Mouse (Mus musculus) kidney, postnatal 14 days (tissue): Measurements from ENCODE around the gene Abi2.
"Not testable (repeated sequence)": the region's sequence is repeated elsewhere in the genome, so short reads cannot be mapped to it uniquely, and the experiment has no call there.

ENCODE experiments used
- DNase-seq: peaks from one replicate; pipeline ENCODE4 v3.0.0; 2022; ENCODE audit warnings: mixed read lengths

Gene Abi2

GRCm38 (mm10) chr1:60409168-60409828, at the start of gene Abi2:
Abi2 (plus strand) TSS chr1:60409619.
- peak; percentile 96 for DNase-seq

DNA sequence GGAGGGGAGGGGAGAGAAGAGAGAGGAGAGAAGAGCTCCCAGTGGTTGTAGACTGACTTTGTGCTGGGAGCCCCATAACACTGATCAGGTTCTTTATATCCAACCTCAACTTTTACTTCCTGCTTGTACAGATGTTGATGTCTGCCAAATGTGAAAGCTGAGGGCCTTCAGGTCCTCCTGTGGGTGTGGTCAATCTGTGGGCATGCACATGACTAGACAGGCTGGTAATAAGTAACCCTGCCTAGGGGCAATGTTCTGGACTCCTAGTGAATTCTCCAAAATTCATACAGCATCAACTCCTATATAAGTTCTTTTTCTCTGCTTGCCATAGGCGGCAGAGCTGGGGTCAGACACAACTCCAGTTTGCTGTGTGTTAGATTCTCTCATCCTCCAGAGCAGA, 47.8 kb upstream of the Abi2 start:
- peak; percentile 14 for DNase-seq

DNA sequence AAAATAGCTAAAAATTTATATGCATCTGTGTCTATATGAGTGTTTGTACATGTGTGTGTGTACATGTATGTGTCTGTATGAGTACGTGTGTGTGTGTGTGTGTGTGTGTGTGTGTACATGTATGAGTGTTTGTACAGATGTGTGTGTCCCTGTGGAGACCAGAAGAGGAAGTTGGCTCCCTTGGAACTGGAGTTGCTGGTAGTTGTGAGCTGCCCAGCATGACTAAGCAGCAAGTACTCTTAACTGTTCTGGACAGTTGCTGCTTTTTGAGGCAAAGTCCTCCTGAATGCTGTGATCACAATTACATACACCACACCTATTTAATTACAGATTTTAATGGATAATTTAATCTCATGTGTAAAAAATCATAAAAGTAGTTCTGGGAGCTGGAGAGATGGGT, 32.9 kb upstream of the Abi2 start:
- no peak for DNase-seq

DNA sequence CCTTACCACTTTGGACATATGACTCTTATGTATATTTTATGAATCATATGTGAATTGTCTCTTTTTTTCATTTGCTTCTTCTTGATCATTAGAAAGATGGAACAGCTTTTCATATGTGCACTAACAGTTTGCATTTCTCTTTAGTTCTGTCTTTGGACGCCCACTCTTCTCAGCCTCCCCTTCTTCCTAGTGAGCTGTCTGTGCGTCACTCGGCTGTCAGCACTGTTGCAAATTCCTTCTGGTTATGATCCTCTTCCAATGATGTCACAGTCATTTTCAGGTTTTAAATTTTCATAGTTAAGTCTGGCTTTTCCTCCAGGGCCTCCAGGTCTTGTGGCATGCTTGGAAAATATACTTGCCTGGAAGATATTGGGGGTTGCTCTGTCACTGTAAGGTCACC, 27.5 kb upstream of the Abi2 start:
- no peak for DNase-seq

- DNase-seq: peak; percentile 21
These were observed 4.6 kb upstream of the Abi2 start for GRCm38 (mm10) chr1:60404848-60405247.

DNA sequence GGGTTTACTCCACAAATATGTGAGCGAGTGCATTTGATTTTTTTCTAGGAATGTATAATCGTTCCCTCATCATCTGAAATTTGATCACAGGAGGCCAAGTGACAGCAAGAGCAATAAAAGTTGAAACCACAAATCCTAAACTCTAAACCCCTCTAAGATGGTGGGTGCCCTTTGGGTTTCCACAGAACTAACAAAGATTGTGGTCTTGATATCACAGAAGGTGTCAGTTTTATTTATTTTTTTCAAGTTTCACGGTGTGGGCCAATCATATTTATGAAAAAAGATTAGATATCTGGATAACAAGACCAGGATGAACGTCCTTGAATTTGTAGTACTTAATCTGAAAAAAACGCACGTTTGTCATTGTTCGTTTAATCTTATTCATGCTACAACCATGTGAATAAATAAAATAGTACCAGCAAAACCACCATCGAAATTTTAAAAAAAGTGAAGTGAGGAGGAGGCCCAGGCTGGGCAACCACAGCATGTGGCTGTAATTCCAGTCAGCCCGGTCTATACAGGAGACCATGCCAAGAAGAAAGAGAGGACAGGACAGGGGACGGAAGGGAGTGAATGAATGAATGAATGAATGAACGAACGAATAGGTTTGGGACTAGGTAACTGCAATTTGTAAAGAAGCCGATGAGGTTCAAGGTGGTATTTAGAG, 785 bp upstream of the Abi2 start:
- no peak for DNase-seq

GRCm38 (mm10) chr1:60409928-60410817, 754 bp downstream of the Abi2 start:
- peak; percentile 58 for DNase-seq

- no peak for DNase-seq
These were observed 7.3 kb downstream of the Abi2 start for GRCm38 (mm10) chr1:60416724-60417123.

- no peak for DNase-seq
These were observed 14.5 kb downstream of the Abi2 start for GRCm38 (mm10) chr1:60423882-60424281.

GRCm38 (mm10) chr1:60428341-60428740, 18.9 kb downstream of the Abi2 start:
- DNase-seq: no peak

DNA sequence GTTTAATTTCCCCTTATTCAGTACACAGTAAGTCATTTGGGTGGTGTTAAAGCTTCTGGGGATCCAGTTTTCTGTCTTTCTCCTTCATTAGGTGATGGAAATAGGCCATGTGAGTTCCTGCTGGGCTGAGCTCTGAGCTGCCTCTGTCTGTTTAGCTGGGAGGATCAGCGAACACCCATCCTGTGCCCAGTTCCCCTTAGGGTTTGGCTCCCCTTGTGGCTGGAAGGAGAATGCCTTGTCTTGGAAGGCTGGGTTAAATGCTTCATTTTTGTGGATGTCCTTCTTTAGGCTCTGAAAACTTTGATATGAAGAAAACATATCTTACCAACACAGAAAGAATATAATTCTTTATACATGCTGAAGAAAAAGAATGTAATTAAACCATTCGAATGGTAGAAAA, 19.5 kb downstream of the Abi2 start:
- peak; percentile 38 for DNase-seq

DNA sequence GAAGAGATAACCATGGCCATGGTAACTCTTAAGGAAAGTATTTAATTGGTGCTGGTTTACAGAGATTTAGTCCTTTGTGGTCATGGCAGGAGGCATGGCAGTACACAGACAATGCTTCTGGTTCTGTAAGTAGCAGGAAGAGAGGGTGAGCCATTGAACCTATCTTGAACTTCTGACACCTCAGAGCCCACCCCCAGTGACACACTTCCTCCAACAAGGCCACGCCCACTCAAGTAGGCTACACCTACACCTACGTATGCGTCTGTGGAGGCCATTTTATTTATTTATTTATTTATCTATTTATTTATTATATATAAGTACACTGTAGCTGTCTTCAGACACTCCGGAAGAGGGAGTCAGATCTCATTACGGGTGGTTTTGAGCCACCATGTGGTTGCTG, 22.1 kb downstream of the Abi2 start:
- DNase-seq: no peak

GRCm38 (mm10) chr1:60432497-60432896, 23.1 kb downstream of the Abi2 start:
- DNase-seq: no peak

DNA sequence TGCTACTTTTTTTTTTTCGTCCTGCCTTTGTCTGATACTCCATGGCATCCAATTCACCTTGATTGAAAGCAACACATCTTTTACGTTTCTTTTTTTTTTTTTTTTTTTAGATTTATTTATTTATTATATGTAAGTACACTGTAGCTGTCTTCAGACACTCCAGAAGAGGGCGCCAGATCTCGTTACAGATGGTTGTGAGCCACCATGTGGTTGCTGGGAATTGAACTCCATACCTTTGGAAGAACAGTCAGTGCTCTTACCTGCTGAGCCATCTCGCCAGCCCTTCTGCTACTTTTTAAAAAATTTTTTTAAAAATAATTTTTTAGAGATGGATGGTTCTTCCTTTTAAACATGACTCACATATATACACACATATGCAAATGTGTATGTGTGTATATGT, 32.0 kb downstream of the Abi2 start:
- DNase-seq: not testable (repeated sequence)

GRCm38 (mm10) chr1:60447067-60447466, 37.6 kb downstream of the Abi2 start:
- DNase-seq: no peak

- no peak for DNase-seq
These were observed 40.5 kb downstream of the Abi2 start for GRCm38 (mm10) chr1:60449896-60450295.

GRCm38 (mm10) chr1:60460623-60461022, 51.2 kb downstream of the Abi2 start:
- DNase-seq: no peak

DNA sequence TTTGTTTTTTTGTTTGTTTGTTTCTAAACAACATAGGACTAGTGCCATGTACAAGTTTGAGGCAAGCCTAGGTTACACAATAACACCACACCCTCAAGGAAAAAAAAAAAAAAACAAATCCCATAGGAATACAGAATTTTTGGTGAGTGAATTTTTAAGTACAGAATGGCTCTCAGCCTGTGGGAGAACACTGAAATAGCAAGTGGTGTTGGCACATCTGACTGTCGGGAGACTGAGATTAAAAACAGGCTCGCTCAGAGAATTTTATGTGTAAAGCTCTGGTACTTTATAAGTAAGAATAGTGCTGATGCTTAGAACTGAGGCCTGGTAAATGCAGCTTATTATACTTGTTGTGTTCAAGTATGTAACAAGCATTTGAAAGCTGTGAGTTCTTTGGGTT, 60.1 kb downstream of the Abi2 start:
- no peak for DNase-seq

- no peak for DNase-seq
These were observed 61.1 kb downstream of the Abi2 start for GRCm38 (mm10) chr1:60470541-60470940.

- DNase-seq: no peak
These were observed 72.1 kb downstream of the Abi2 start for GRCm38 (mm10) chr1:60481561-60481960.

GRCm38 (mm10) chr1:60482881-60483280, 73.5 kb downstream of the Abi2 start:
- DNase-seq: no peak

- DNase-seq: no peak
These were observed 76.2 kb downstream of the Abi2 start for GRCm38 (mm10) chr1:60485649-60486048.

DNA sequence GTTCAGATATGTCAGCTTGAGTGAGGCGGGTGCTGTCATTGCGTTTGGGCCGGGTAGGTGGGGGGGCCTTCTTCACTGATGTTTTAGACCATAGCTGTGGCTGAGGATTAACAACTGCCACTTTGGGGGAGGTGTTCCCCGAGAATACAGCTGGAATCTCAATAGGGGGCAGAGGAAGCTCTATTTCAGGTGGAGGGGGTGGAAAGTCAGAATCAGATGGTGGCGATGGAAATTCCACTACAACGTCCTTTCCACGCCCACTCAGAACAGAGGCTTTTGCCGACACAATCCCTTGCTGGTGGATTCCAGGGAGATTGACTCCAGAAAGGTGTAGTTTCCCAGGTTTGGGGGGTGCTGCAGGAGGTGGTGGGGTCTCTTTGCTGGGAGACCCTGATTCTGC, 79.2 kb downstream of the Abi2 start:
- DNase-seq: no peak

DNA sequence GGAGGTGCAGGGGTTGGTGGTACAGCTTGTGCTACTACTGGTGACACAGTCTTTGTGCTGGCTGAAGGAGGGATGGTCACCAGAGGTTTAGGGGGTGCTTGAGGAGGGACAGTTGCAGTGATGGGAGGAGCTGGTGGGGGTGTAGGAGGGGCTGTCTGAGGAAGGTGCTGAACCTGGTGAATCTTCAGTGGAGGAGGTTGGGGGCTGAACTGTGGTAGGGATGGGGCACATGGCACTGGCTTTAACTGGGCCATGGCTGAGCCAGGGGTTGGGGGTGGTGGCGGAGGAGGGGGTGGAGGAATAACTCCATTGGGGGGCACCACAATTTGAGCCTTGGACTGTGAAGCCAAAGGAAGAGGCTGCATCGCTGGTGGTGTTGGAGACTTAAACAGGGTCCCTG, 80.2 kb downstream of the Abi2 start:
- no peak for DNase-seq
